Mouse (Mus musculus) liver, embryonic 14.5 days (tissue): ENCODE measurements around the gene Ptprf.

ENCODE experiments used
- CTCF ChIP-seq: IDR thresholded peaks from 2 replicates; pipeline ENCODE4 v1.5.1; 2016; ENCODE audit warnings: antibody characterized with exemption, low read depth, control low read depth
- EP300 ChIP-seq: IDR thresholded peaks from 2 replicates; pipeline ENCODE4 v1.6.1; 2016; ENCODE audit warnings: antibody characterized with exemption, low read depth

DNA sequence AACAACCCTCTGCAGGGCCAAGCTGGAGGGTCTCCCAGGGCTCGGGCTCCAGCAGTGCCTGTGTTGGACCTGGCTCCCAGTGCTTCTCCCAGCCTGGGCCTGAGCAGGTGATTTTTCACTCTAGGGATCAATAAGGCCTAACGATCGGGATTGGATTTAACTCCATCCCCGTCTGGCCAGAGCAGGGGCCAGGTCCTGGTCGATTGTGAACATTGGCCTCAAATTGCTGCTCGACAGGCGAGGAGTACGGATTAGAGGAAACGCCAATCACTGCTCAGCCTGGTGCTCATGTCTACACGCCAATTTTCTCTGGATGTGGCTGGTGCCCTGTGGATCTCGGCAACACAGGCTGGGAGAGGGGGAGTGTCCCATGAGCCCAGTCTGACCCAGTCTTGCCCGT is 63.8 kb downstream of the Ptprf start:
- TF ChIP-seq EP300 (no peak), CTCF (no peak)
